Mouse (Mus musculus) heart, embryonic 14.5 days (tissue): ENCODE measurements around the gene Ovol2. TPM values are rescaled to one million over a fixed set of nuclear protein-coding genes. Genes with fewer than 3 reads are reported as not detected.
A peak's percentile ranks its signal among the peaks of the same experiment; 100 is the strongest.

ENCODE experiments used
- ATAC-seq: fragments of 200-750 bp; cut with Nextera tagmentation; 2 replicates; pipeline ENCODE4 v1.8.0; 2017; ENCODE audit warnings: low read depth, moderate TSS enrichment; ENCODE audit not compliant: insufficient number of reproducible peaks, insufficient read depth, low FRiP score
- H3K27ac ChIP-seq, 2 experiments: fragments of 200-500 bp in 1 of 2; fragments of 300-500 bp in 1 of 2; sonication (generic) in 1 of 2; replicated peaks in 1 of 2; 2 replicates each; pipeline ENCODE4 v1.5.1; 2012 to 2014; ENCODE audit warnings: low read depth in 2 of 2, low read length in 2 of 2, control low read depth in 1 of 2, mild to moderate bottlenecking in 1 of 2, mixed read lengths in 1 of 2; ENCODE audit not compliant: control insufficient read depth in 1 of 2, insufficient read depth in 1 of 2
- H3K27me3 ChIP-seq: fragments of 300-500 bp; sonication (generic); 2 replicates; pipeline ENCODE4 v1.6.1; 2014; ENCODE audit warnings: mild to moderate bottlenecking, low read length, control low read depth; ENCODE audit not compliant: control insufficient read depth, insufficient read depth
- H3K36me3 ChIP-seq: fragments of 300-500 bp; sonication (generic); 2 replicates; pipeline ENCODE4 v1.6.1; 2014; ENCODE audit warnings: mild to moderate bottlenecking, control low read depth, low read length, mixed read lengths; ENCODE audit not compliant: control insufficient read depth, insufficient read depth
- H3K4me1 ChIP-seq, 2 experiments: fragments of 200-500 bp in 1 of 2; fragments of 300-500 bp in 1 of 2; sonication (generic) in 1 of 2; 2 replicates each; pipeline ENCODE4 v1.6.1; 2012 to 2014; ENCODE audit warnings: low read length in 2 of 2, control low read depth in 1 of 2, mixed read lengths in 1 of 2; ENCODE audit not compliant: control insufficient read depth in 2 of 2, insufficient read depth in 2 of 2
- H3K4me2 ChIP-seq: fragments of 300-500 bp; sonication (generic); 2 replicates; pipeline ENCODE4 v1.6.1; 2014; ENCODE audit warnings: mild to moderate bottlenecking, low read length
- H3K4me3 ChIP-seq, 2 experiments: fragments of 200-500 bp in 1 of 2; fragments of 300-500 bp in 1 of 2; sonication (generic) in 1 of 2; 2 replicates each; pipeline ENCODE4 v1.5.1; 2012 to 2014; ENCODE audit warnings: low read length in 2 of 2, mild to moderate bottlenecking in 2 of 2, control low read depth in 1 of 2, low read depth in 1 of 2, moderate library complexity in 1 of 2; ENCODE audit not compliant: control insufficient read depth in 1 of 2, insufficient read depth in 1 of 2
- H3K9ac ChIP-seq: fragments of 300-500 bp; sonication (generic); 2 replicates; pipeline ENCODE4 v1.6.1; 2014; ENCODE audit warnings: mild to moderate bottlenecking, low read length
- H3K9me3 ChIP-seq: fragments of 300-500 bp; sonication (generic); 2 replicates; pipeline ENCODE4 v1.6.1; 2016; ENCODE audit warnings: low read length, control low read depth; ENCODE audit not compliant: control insufficient read depth
- whole genome bisulfite sequencing: fragments of 180-500 bp; shearing (Covaris S2); extraction: QIAGEN DNeasy Blood & Tissue Kit; methylation state at CpG from one replicate; pipeline ENCODE4 v1.1.7; 2014; 5-methylcytosine and 5-hydroxymethylcytosine counted together
- polyA plus RNA-seq: library from polyadenylated mRNA; unstranded; fragments of >200 nt; fragmentation: Nextera tagmentation; extraction: Ambion mirVana; gene quantifications from 2 replicates; pipeline ENCODE4 v1.2.1, GENCODE M21; 2014

The Ovol2 gene
- polyA plus RNA-seq, 1 experiment from 2014 or later: 0.18 TPM

- peaks cover 5 to 7% of the 10 kb centered on the region in 2 experiments for H3K4me1 ChIP-seq
- no peak overlapping the region for H3K27ac ChIP-seq
- H3K36me3 ChIP-seq: no peaks in the 10 kb centered on the region
- no peak overlapping the region for H3K4me2 ChIP-seq
- no peak overlapping the region for H3K9ac ChIP-seq
- WGBS: 53% methylated on average over 11 of the region's 11 CpGs
- H3K27me3 ChIP-seq: no peaks in the 10 kb centered on the region
- no peak overlapping the region for H3K4me3 ChIP-seq
- no peak for ATAC-seq
- no peaks in the 10 kb centered on the region for H3K9me3 ChIP-seq
Observed at GRCm38 (mm10) chr2:144291600-144292305, 40.2 kb downstream of the Ovol2 start.

GRCm38 (mm10) chr2:144290321-144290720 is 41.6 kb downstream of the Ovol2 start:
- no peak overlapping the region for H3K9ac ChIP-seq
- H3K27me3 ChIP-seq: no peaks in the 10 kb centered on the region
- no peak overlapping the region for H3K4me3 ChIP-seq
- ATAC-seq: no peak
- no peak overlapping the region for H3K27ac ChIP-seq
- no peaks in the 10 kb centered on the region for H3K36me3 ChIP-seq
- 81% methylated on average over 7 of the region's 7 CpGs for WGBS
- peaks cover 2 to 7% of the 10 kb centered on the region in 2 experiments for H3K4me1 ChIP-seq
- no peak overlapping the region for H3K4me2 ChIP-seq
- no peaks in the 10 kb centered on the region for H3K9me3 ChIP-seq

- peaks cover 10 to 14% of the 10 kb centered on the region in 2 experiments; a peak in 3 of 4 replicates for H3K4me1 ChIP-seq
- H3K4me2 ChIP-seq: no peak overlapping the region
- no peak overlapping the region for H3K9ac ChIP-seq
- H3K9me3 ChIP-seq: no peaks in the 10 kb centered on the region
- WGBS: 72% methylated on average over 3 of the region's 3 CpGs
- peaks cover 34% of the 10 kb centered on the region for H3K36me3 ChIP-seq
- H3K27me3 ChIP-seq: no peaks in the 10 kb centered on the region
- no peak for ATAC-seq
- no peak overlapping the region for H3K27ac ChIP-seq
- H3K4me3 ChIP-seq: no peak overlapping the region
Observed at GRCm38 (mm10) chr2:144281417-144281816, 50.5 kb downstream of the Ovol2 start.

GRCm38 (mm10) chr2:144280568-144280967 is 51.4 kb downstream of the Ovol2 start:
- Histone ChIP-seq H3K27me3 (no peaks in the 10 kb centered on the region), H3K4me2 (no peak overlapping the region), H3K36me3 (peaks cover 37% of the 10 kb centered on the region), H3K27ac (no peak overlapping the region), H3K4me3 (no peak overlapping the region), H3K4me1 (peaks cover 10 to 14% of the 10 kb centered on the region in 2 experiments; a peak in 3 of 4 replicates), H3K9ac (no peak overlapping the region), H3K9me3 (no peaks in the 10 kb centered on the region)
- ATAC-seq: no peak
- 78% methylated on average over 3 of the region's 3 CpGs for WGBS

GRCm38 (mm10) chr2:144279742-144280141 is 52.2 kb downstream of the Ovol2 start:
- ATAC-seq: peak; percentile 71
- Histone ChIP-seq H3K4me2 (no peak overlapping the region), H3K9me3 (no peaks in the 10 kb centered on the region), H3K4me3 (no peak overlapping the region), H3K27ac (peak overlapping the region; percentile 69 to 77), H3K27me3 (no peaks in the 10 kb centered on the region), H3K4me1 (peaks cover 6 to 13% of the 10 kb centered on the region in 2 experiments; a peak in 3 of 4 replicates), H3K36me3 (peaks cover 37% of the 10 kb centered on the region), H3K9ac (peak overlapping the region; percentile 5; the same call in 1 of the 2 replicates)
- WGBS: 33% methylated on average over 5 of the region's 5 CpGs

- peak overlapping the region; percentile 65 to 69; a peak in 3 of 4 replicates for H3K27ac ChIP-seq
- peaks cover 4 to 10% of the 10 kb centered on the region in 2 experiments; a peak in 2 of 4 replicates for H3K4me1 ChIP-seq
- H3K4me2 ChIP-seq: no peak overlapping the region
- 60% methylated on average over 3 of the region's 3 CpGs for WGBS
- H3K9me3 ChIP-seq: no peaks in the 10 kb centered on the region
- H3K9ac ChIP-seq: no peak overlapping the region
- H3K4me3 ChIP-seq: no peak overlapping the region
- peaks cover 52% of the 10 kb centered on the region for H3K36me3 ChIP-seq
- ATAC-seq: peak; percentile 31; the same call in 1 of the 2 replicates
- H3K27me3 ChIP-seq: no peaks in the 10 kb centered on the region
Observed at GRCm38 (mm10) chr2:144276885-144277284, 55.1 kb downstream of the Ovol2 start.

- H3K9me3 ChIP-seq: no peaks in the 10 kb centered on the region
- ATAC-seq: no peak
- H3K27me3 ChIP-seq: no peaks in the 10 kb centered on the region
- peak overlapping the region; percentile 51; the same call in 1 of the 2 replicates for H3K9ac ChIP-seq
- peaks cover under 1 to 11% of the 10 kb centered on the region in 2 experiments; a peak in 2 of 4 replicates for H3K4me1 ChIP-seq
- WGBS: 45% methylated on average over 8 of the region's 8 CpGs
- H3K4me3 ChIP-seq: no peak overlapping the region
- H3K27ac ChIP-seq: peak overlapping the region; percentile 21 to 70
- peaks cover 47% of the 10 kb centered on the region for H3K36me3 ChIP-seq
- H3K4me2 ChIP-seq: no peak overlapping the region
Observed at GRCm38 (mm10) chr2:144274741-144275140, 57.2 kb downstream of the Ovol2 start.
